Mouse (Mus musculus) neural tube, embryonic 13.5 days (tissue): ENCODE data around the gene Suds3. TPM values are rescaled to one million over a fixed set of nuclear protein-coding genes. Genes with fewer than 3 reads are reported as not detected.

Experiments used
- ATAC-seq: fragments of 200-750 bp; cut with Nextera tagmentation; 2 replicates; pipeline ENCODE4 v1.8.0; 2017; ENCODE audit warnings: low read depth, mild to moderate bottlenecking, moderate TSS enrichment, moderate library complexity
- H3K27ac ChIP-seq: fragments of 300-500 bp; sonication (generic); replicated peaks from 2 replicates; pipeline ENCODE4 v1.5.1; 2015; ENCODE audit warnings: moderate library complexity, mild to moderate bottlenecking, inconsistent platforms
- H3K27me3 ChIP-seq: fragments of 300-500 bp; sonication (generic); 2 replicates; pipeline ENCODE4 v1.6.1; 2015; ENCODE audit warnings: mild to moderate bottlenecking, inconsistent platforms
- H3K36me3 ChIP-seq: fragments of 300-500 bp; sonication (generic); 2 replicates; pipeline ENCODE4 v1.6.1; 2015; ENCODE audit warnings: mild to moderate bottlenecking, inconsistent platforms
- H3K4me1 ChIP-seq: fragments of 300-500 bp; sonication (generic); replicated peaks from 2 replicates; pipeline ENCODE4 v1.6.1; 2015; ENCODE audit warnings: inconsistent platforms
- H3K4me2 ChIP-seq: fragments of 300-500 bp; sonication (generic); 2 replicates; pipeline ENCODE4 v1.6.1; 2015; ENCODE audit warnings: inconsistent platforms, mild to moderate bottlenecking, moderate library complexity
- H3K4me3 ChIP-seq: fragments of 300-500 bp; sonication (generic); 2 replicates; pipeline ENCODE4 v1.5.1; 2015; ENCODE audit warnings: mild to moderate bottlenecking, inconsistent platforms
- H3K9ac ChIP-seq: fragments of 300-500 bp; sonication (generic); 2 replicates; pipeline ENCODE4 v1.6.1; 2015; ENCODE audit warnings: moderate library complexity, mild to moderate bottlenecking, inconsistent platforms
- H3K9me3 ChIP-seq: fragments of 300-500 bp; sonication (generic); 2 replicates; pipeline ENCODE4 v1.6.1; 2016; ENCODE audit warnings: inconsistent platforms
- WGBS: fragments of 180-500 bp; shearing (Covaris S2); methylation state at CpG from one replicate; pipeline ENCODE4 v1.1.7; 2015; 5-methylcytosine and 5-hydroxymethylcytosine counted together
- polyA plus RNA-seq: library from polyadenylated mRNA; unstranded; fragments of >200 nt; fragmentation: Nextera tagmentation; extraction: Ambion mirVana; gene quantifications from 2 replicates; pipeline ENCODE4 v1.2.1, GENCODE M21; 2015

Gene Suds3
- polyA plus RNA-seq, 1 experiment from 2014 or later: 91.4 TPM

- no peaks in the 10 kb centered on the region; the same call in 1 of the 2 replicates for H3K4me1 ChIP-seq
- ATAC-seq: peak; percentile 23; the same call in 1 of the 2 replicates
- no peaks in the 10 kb centered on the region for H3K27me3 ChIP-seq
- H3K27ac ChIP-seq: no peak overlapping the region
- no peak overlapping the region for H3K9ac ChIP-seq
- no peaks in the 10 kb centered on the region for H3K36me3 ChIP-seq
- peaks cover 5% of the 10 kb centered on the region; the same call in 1 of the 2 replicates for H3K9me3 ChIP-seq
- 30% methylated on average over 19 of the region's 19 CpGs for WGBS
- H3K4me3 ChIP-seq: no peak overlapping the region
- H3K4me2 ChIP-seq: peak overlapping the region; percentile 39
These were observed 47.0 kb downstream of the Suds3 start for GRCm38 (mm10) chr5:117068808-117069497.

GRCm38 (mm10) chr5:117068181-117068580 lies 47.7 kb downstream of the Suds3 start:
- Histone ChIP-seq H3K36me3 (no peaks in the 10 kb centered on the region), H3K4me1 (no peaks in the 10 kb centered on the region; the same call in 1 of the 2 replicates), H3K9ac (no peak overlapping the region), H3K9me3 (peaks cover 5% of the 10 kb centered on the region; the same call in 1 of the 2 replicates), H3K27ac (no peak overlapping the region), H3K4me3 (no peak overlapping the region), H3K27me3 (no peaks in the 10 kb centered on the region), H3K4me2 (no peak overlapping the region)
- ATAC-seq: no peak
- WGBS: 78% methylated on average over 13 of the region's 13 CpGs

GRCm38 (mm10) chr5:117061251-117061650 lies 54.7 kb downstream of the Suds3 start:
- no peak overlapping the region for H3K4me3 ChIP-seq
- no peaks in the 10 kb centered on the region for H3K9me3 ChIP-seq
- H3K4me1 ChIP-seq: no peaks in the 10 kb centered on the region
- WGBS: 44% methylated on average over 2 of the region's 2 CpGs
- H3K27me3 ChIP-seq: no peaks in the 10 kb centered on the region
- no peak for ATAC-seq
- no peak overlapping the region for H3K9ac ChIP-seq
- no peak overlapping the region for H3K27ac ChIP-seq
- no peaks in the 10 kb centered on the region for H3K36me3 ChIP-seq
- no peak overlapping the region for H3K4me2 ChIP-seq

- H3K4me3 ChIP-seq: no peak overlapping the region
- WGBS: 81% methylated on average over 18 of the region's 18 CpGs
- H3K27me3 ChIP-seq: no peaks in the 10 kb centered on the region
- H3K4me1 ChIP-seq: no peaks in the 10 kb centered on the region
- no peaks in the 10 kb centered on the region for H3K9me3 ChIP-seq
- H3K36me3 ChIP-seq: no peaks in the 10 kb centered on the region
- ATAC-seq: no peak
- no peak overlapping the region for H3K9ac ChIP-seq
- no peak overlapping the region for H3K27ac ChIP-seq
- H3K4me2 ChIP-seq: no peak overlapping the region
These were observed 55.3 kb downstream of the Suds3 start for GRCm38 (mm10) chr5:117060484-117061130.

GRCm38 (mm10) chr5:117049940-117050339 lies 66.0 kb downstream of the Suds3 start:
- no peaks in the 10 kb centered on the region for H3K27me3 ChIP-seq
- H3K4me1 ChIP-seq: no peaks in the 10 kb centered on the region
- no peak overlapping the region for H3K4me3 ChIP-seq
- WGBS: 76% methylated on average over 7 of the region's 7 CpGs
- no peaks in the 10 kb centered on the region for H3K9me3 ChIP-seq
- no peak overlapping the region for H3K9ac ChIP-seq
- H3K36me3 ChIP-seq: no peaks in the 10 kb centered on the region
- H3K4me2 ChIP-seq: no peak overlapping the region
- no peak overlapping the region for H3K27ac ChIP-seq
- ATAC-seq: no peak

GRCm38 (mm10) chr5:117045101-117045500 lies 70.8 kb downstream of the Suds3 start:
- Histone ChIP-seq H3K9ac (no peak overlapping the region), H3K4me1 (no peaks in the 10 kb centered on the region), H3K27me3 (no peaks in the 10 kb centered on the region), H3K9me3 (no peaks in the 10 kb centered on the region), H3K36me3 (no peaks in the 10 kb centered on the region), H3K4me2 (no peak overlapping the region), H3K4me3 (no peak overlapping the region), H3K27ac (no peak overlapping the region)
- ATAC-seq: no peak
- WGBS: 75% methylated on average over 10 of the region's 10 CpGs

- Histone ChIP-seq H3K4me1 (no peaks in the 10 kb centered on the region), H3K9me3 (no peaks in the 10 kb centered on the region), H3K27ac (no peak overlapping the region), H3K9ac (no peak overlapping the region), H3K27me3 (no peaks in the 10 kb centered on the region), H3K36me3 (no peaks in the 10 kb centered on the region), H3K4me2 (no peak overlapping the region), H3K4me3 (no peak overlapping the region)
- 69% methylated on average over 11 of the region's 11 CpGs for WGBS
- no peak for ATAC-seq
These were observed 73.3 kb downstream of the Suds3 start for GRCm38 (mm10) chr5:117042661-117043060.

Other genes with a start within 250 kb of the Suds3 start
- 46.7 and 52.5 TPM in 2 replicates for gene Taok3, start 4.0 kb upstream of the Suds3 start, polyA plus RNA-seq
- gene Pebp1, start 171.5 kb upstream of the Suds3 start, polyA plus RNA-seq: 991 and 996 TPM in 2 replicates
- 2.2 and 2.6 TPM in 2 replicates for gene Vsig10, start 203.0 kb upstream of the Suds3 start, polyA plus RNA-seq
- 194 and 209 TPM in 2 replicates for gene Wsb2, start 241.2 kb upstream of the Suds3 start, polyA plus RNA-seq